Mouse (Mus musculus): ENCODE data around the gene Kcnh8. TPM values are rescaled to one million over a fixed set of nuclear protein-coding genes. Genes with fewer than 3 reads are reported as not detected.
A peak's percentile ranks its signal among the peaks of the same experiment; 100 is the strongest.

Kcnh8 gene
- total and polyA plus RNA-seq, 3 experiments: not detected

DNA sequence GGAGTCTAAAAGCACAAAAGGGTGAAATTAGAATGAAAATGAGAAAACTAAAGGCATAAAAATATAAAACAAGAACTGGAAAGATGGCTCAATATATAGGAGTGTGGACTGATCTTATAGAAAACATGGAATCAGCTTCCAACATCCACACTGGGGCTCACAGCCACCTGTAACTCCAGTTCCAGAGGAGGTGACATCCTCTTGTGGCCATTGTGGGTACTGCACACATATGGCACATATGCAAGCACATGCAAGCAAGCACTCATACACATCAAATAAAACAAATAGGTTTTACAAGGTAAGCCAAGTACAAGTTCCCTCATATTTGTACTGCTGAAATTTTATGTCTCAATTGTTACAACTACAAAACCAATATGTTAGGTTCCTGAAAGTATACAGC lies 46.7 kb downstream of the Kcnh8 start:
- Histone ChIP-seq H3K36me3 (replicated peaks) (no peaks in the 10 kb centered on the region), H3K4me3 (ENCODE audit: low read depth, low read length) (no peak overlapping the region), H3K27me3 (ENCODE audit: insufficient read depth, low read length) (no peaks in the 10 kb centered on the region), H3K4me1 (ENCODE audit: insufficient read depth, low read depth, low read length) (no peaks in the 10 kb centered on the region), H3K9me3 (replicated peaks) (peaks cover 6% of the 10 kb centered on the region; the same call in 1 of the 2 replicates)
- DNase-seq (ENCODE audit: low spot score) (no peak), ATAC-seq (ENCODE audit: extremely low read depth, insufficient number of reproducible peaks, low FRiP score, poor library complexity, severe bottlenecking) (no peak)
- TF ChIP-seq GATA1 (IDR thresholded peaks at IDR 0.05; ENCODE audit: borderline replicate concordance, low read length) (no peak), CTCF (IDR thresholded peaks at IDR 0.05; ENCODE audit: low read depth, low read length) (peak; percentile 9; the same call in 1 of the 2 replicates)

DNA sequence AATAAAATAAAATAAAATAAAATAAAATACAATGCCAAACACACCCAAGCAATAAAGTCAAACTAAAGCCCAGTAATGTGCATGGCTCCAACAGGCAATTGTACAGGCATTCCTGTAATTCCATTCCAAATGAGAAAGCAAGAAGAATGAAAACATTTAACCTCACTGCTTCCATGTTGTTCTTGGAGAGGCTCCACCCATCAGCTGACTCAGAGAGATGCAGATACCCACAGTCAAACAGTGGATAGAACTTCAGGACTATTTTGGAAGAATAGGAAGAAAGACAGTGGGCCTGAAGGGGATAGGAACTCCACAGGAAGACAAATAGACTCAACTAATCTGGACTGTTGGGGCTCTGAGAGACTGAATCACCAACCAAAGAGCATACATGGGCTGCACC lies 89.5 kb downstream of the Kcnh8 start:
- ATAC-seq (ENCODE audit: extremely low read depth, insufficient number of reproducible peaks, low FRiP score, poor library complexity, severe bottlenecking) (no peak), DNase-seq (ENCODE audit: low spot score) (no peak)
- Histone ChIP-seq H3K36me3 (replicated peaks) (no peaks in the 10 kb centered on the region), H3K4me3 (ENCODE audit: low read depth, low read length) (no peak overlapping the region), H3K27me3 (ENCODE audit: insufficient read depth, low read length) (no peaks in the 10 kb centered on the region), H3K9me3 (replicated peaks) (peaks cover 22% of the 10 kb centered on the region), H3K4me1 (ENCODE audit: insufficient read depth, low read depth, low read length) (no peaks in the 10 kb centered on the region)
- TF ChIP-seq GATA1 (IDR thresholded peaks at IDR 0.05; ENCODE audit: borderline replicate concordance, low read length): no peak
- no peak for TF ChIP-seq TAL1 (conservative IDR thresholded peaks at IDR 0.05; ENCODE audit: low read depth, low read length)
- TF ChIP-seq CTCF (IDR thresholded peaks at IDR 0.05; ENCODE audit: low read depth, low read length): no peak
- no peak for TF ChIP-seq GATA2 (IDR thresholded peaks at IDR 0.05; ENCODE audit: borderline replicate concordance, low read depth, low read length)
- TF ChIP-seq POLR2AphosphoS5 (IDR thresholded peaks at IDR 0.05; ENCODE audit: insufficient replicate concordance, low read depth, low read length): no peak

DNA sequence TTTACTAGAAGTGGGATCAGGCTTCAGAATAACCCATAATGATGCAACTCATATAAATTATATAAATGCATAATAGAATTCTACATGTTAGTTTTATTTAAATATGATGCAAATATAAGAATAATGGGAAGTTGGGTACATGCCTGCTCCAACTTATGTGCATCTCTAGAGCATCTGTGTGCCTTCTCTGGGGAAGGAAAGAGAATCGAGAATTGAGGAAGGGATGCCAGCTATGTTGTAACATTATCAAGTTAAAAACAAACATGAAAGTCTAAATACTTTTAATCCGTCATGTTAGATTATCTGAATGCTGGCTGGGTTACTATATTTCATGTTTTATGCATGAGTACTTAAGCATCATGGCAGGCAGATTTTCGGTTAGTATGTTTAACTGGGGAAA lies 99.4 kb downstream of the Kcnh8 start:
- no peak for TF ChIP-seq CTCF (IDR thresholded peaks at IDR 0.05; ENCODE audit: low read depth, low read length)
- TF ChIP-seq GATA2 (IDR thresholded peaks at IDR 0.05; ENCODE audit: borderline replicate concordance, low read depth, low read length): no peak
- TF ChIP-seq GATA1 (IDR thresholded peaks at IDR 0.05; ENCODE audit: borderline replicate concordance, low read length): no peak
- no peak for TF ChIP-seq TAL1 (conservative IDR thresholded peaks at IDR 0.05; ENCODE audit: low read depth, low read length)
- no peak for TF ChIP-seq POLR2AphosphoS5 (IDR thresholded peaks at IDR 0.05; ENCODE audit: insufficient replicate concordance, low read depth, low read length)
- Histone ChIP-seq H3K9me3 (replicated peaks) (peaks cover 14% of the 10 kb centered on the region), H3K4me3 (ENCODE audit: low read depth, low read length) (no peak overlapping the region), H3K27me3 (ENCODE audit: insufficient read depth, low read length) (no peaks in the 10 kb centered on the region), H3K36me3 (replicated peaks) (no peaks in the 10 kb centered on the region), H3K4me1 (ENCODE audit: insufficient read depth, low read depth, low read length) (no peaks in the 10 kb centered on the region)
- ATAC-seq (ENCODE audit: extremely low read depth, insufficient number of reproducible peaks, low FRiP score, poor library complexity, severe bottlenecking): no peak
- DNase-seq (ENCODE audit: low spot score): no peak

DNA sequence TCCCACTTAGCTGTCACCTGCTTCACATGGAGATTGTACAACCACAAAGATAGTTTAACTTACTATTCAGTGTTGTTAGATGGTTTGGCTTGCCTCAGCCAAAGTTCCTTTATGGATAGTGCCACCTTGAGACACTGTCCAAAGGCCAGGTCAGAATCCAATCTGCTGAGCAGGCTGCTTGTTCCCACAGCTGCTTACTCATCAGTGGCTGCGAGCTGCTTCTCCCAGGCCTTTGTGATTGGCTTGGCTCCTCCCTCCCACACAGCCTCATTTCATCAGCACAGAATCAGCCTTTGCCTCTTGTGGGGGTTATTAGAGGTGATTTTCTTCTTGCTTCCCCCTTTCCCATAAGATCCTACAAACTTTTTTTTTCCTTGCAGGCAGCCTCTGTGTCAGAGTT lies 109.8 kb downstream of the Kcnh8 start:
- Histone ChIP-seq H3K9me3 (replicated peaks) (peaks cover 4% of the 10 kb centered on the region; the same call in 1 of the 2 replicates), H3K4me3 (ENCODE audit: low read depth, low read length) (no peak overlapping the region), H3K27me3 (ENCODE audit: insufficient read depth, low read length) (no peaks in the 10 kb centered on the region), H3K4me1 (ENCODE audit: insufficient read depth, low read depth, low read length) (no peaks in the 10 kb centered on the region), H3K36me3 (replicated peaks) (no peaks in the 10 kb centered on the region)
- no peak for ATAC-seq (ENCODE audit: extremely low read depth, insufficient number of reproducible peaks, low FRiP score, poor library complexity, severe bottlenecking)
- DNase-seq (ENCODE audit: low spot score): no peak
- no peak for TF ChIP-seq GATA2 (IDR thresholded peaks at IDR 0.05; ENCODE audit: borderline replicate concordance, low read depth, low read length)
- TF ChIP-seq CTCF (IDR thresholded peaks at IDR 0.05; ENCODE audit: low read depth, low read length): no peak
- no peak for TF ChIP-seq GATA1 (IDR thresholded peaks at IDR 0.05; ENCODE audit: borderline replicate concordance, low read length)
- TF ChIP-seq POLR2AphosphoS5 (IDR thresholded peaks at IDR 0.05; ENCODE audit: insufficient replicate concordance, low read depth, low read length): no peak
- TF ChIP-seq TAL1 (conservative IDR thresholded peaks at IDR 0.05; ENCODE audit: low read depth, low read length): no peak

GRCm38 (mm10) chr17:52722214-52722613 lies 119.7 kb downstream of the Kcnh8 start:
- no peaks in the 10 kb centered on the region for H3K4me1 ChIP-seq (ENCODE audit: insufficient read depth, low read depth, low read length)
- ATAC-seq (ENCODE audit: extremely low read depth, insufficient number of reproducible peaks, low FRiP score, poor library complexity, severe bottlenecking) (no peak), DNase-seq (ENCODE audit: low spot score) (no peak)
- H3K36me3 ChIP-seq (replicated peaks): no peaks in the 10 kb centered on the region
- H3K27me3 ChIP-seq (ENCODE audit: insufficient read depth, low read length): no peaks in the 10 kb centered on the region
- H3K4me3 ChIP-seq (ENCODE audit: low read depth, low read length): no peak overlapping the region
- no peak for TF ChIP-seq POLR2AphosphoS5 (IDR thresholded peaks at IDR 0.05; ENCODE audit: insufficient replicate concordance, low read depth, low read length)
- TF ChIP-seq CTCF (IDR thresholded peaks at IDR 0.05; ENCODE audit: low read depth, low read length): no peak
- TF ChIP-seq GATA1 (IDR thresholded peaks at IDR 0.05; ENCODE audit: borderline replicate concordance, low read length): no peak
- TF ChIP-seq GATA2 (IDR thresholded peaks at IDR 0.05; ENCODE audit: borderline replicate concordance, low read depth, low read length): no peak
- TF ChIP-seq TAL1 (conservative IDR thresholded peaks at IDR 0.05; ENCODE audit: low read depth, low read length): no peak
- peaks cover 15% of the 10 kb centered on the region; the same call in 1 of the 2 replicates for H3K9me3 ChIP-seq (replicated peaks)

DNA sequence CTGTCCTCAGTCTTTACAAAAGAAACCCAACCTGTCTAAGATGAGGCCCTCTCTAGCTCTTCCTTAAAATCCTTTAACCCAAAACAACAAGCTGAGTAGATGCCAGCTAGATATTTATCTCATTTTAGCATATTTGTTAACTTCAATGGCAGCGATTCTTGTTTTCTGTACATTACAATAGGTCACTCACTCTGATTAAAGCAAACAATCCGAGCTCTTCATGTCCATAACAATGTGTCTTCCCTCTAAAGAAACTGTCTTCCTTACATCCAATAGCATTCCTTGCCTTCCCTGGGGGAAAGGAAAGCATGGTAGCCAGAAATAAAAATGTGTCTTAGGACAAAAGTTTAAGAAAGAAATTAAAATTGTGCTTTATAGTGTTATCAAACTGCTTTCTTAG lies 126.3 kb downstream of the Kcnh8 start:
- no peak for ATAC-seq (ENCODE audit: extremely low read depth, insufficient number of reproducible peaks, low FRiP score, poor library complexity, severe bottlenecking)
- Histone ChIP-seq H3K9me3 (replicated peaks) (peaks cover 3% of the 10 kb centered on the region; the same call in 1 of the 2 replicates), H3K4me1 (ENCODE audit: insufficient read depth, low read depth, low read length) (no peaks in the 10 kb centered on the region), H3K36me3 (replicated peaks) (no peaks in the 10 kb centered on the region), H3K27me3 (ENCODE audit: insufficient read depth, low read length) (no peaks in the 10 kb centered on the region), H3K4me3 (ENCODE audit: low read depth, low read length) (no peak overlapping the region)
- TF ChIP-seq GATA1 (IDR thresholded peaks at IDR 0.05; ENCODE audit: borderline replicate concordance, low read length) (no peak), TAL1 (conservative IDR thresholded peaks at IDR 0.05; ENCODE audit: low read depth, low read length) (no peak), CTCF (IDR thresholded peaks at IDR 0.05; ENCODE audit: low read depth, low read length) (no peak)
- DNase-seq (ENCODE audit: low spot score): no peak

- Histone ChIP-seq H3K9me3 (replicated peaks) (peaks cover 14% of the 10 kb centered on the region), H3K27me3 (ENCODE audit: insufficient read depth, low read length) (no peaks in the 10 kb centered on the region), H3K36me3 (replicated peaks) (no peaks in the 10 kb centered on the region), H3K4me1 (ENCODE audit: insufficient read depth, low read depth, low read length) (no peaks in the 10 kb centered on the region), H3K4me3 (ENCODE audit: low read depth, low read length) (no peak overlapping the region)
- ATAC-seq (ENCODE audit: extremely low read depth, insufficient number of reproducible peaks, low FRiP score, poor library complexity, severe bottlenecking): no peak
- TF ChIP-seq GATA2 (IDR thresholded peaks at IDR 0.05; ENCODE audit: borderline replicate concordance, low read depth, low read length): no peak
- no peak for TF ChIP-seq TAL1 (conservative IDR thresholded peaks at IDR 0.05; ENCODE audit: low read depth, low read length)
- TF ChIP-seq CTCF (IDR thresholded peaks at IDR 0.05; ENCODE audit: low read depth, low read length): no peak
- TF ChIP-seq GATA1 (IDR thresholded peaks at IDR 0.05; ENCODE audit: borderline replicate concordance, low read length): no peak
- no peak for DNase-seq (ENCODE audit: low spot score)
Observed at GRCm38 (mm10) chr17:52738436-52738835, 135.9 kb downstream of the Kcnh8 start.
